Mouse (Mus musculus) splenic B cell, adult 2 months (primary cell): ENCODE results near the gene Rln3.
A peak's percentile ranks its signal among the peaks of the same experiment; 100 is the strongest.

Experiments
- DNase-seq: peaks from one replicate; pipeline ENCODE4 v3.0.0-alpha.2; 2011; ENCODE audit warnings: low read depth, low spot score
- H3K27me3 ChIP-seq: 2 replicates; pipeline ENCODE4 v1.6.1; 2012; ENCODE audit warnings: mild to moderate bottlenecking, low read length, moderate library complexity, mixed read lengths; ENCODE audit not compliant: control insufficient read depth, poor library complexity, insufficient read depth, severe bottlenecking
- H3K36me3 ChIP-seq: 2 replicates; pipeline ENCODE4 v1.6.1; 2012; ENCODE audit warnings: mild to moderate bottlenecking, low read length, moderate library complexity, mixed read lengths; ENCODE audit not compliant: control insufficient read depth, poor library complexity, insufficient read depth, severe bottlenecking

Rln3 gene

DNA sequence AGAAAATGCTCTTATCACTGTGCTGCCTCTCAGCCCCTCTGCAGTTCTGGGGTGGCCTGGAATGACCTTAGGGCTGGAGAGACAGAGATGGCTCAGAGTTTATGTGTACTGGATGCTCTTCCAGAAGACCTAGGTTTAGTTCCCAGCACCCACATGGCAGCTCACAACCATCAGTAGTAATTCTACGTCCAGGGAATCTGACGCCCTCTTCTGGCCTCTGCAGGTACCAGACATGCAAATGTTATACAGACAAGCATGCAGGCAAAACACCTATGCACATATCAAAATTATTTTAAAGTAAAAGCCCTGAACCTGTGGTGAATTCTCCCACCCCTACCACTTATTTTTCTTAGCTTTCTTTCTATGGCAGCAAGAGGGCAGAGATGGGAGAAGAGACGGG, 1.7 kb upstream of the Rln3 start:
- no peak for DNase-seq
- no peaks in the 10 kb centered on the region for H3K27me3 ChIP-seq
- no peaks in the 10 kb centered on the region for H3K36me3 ChIP-seq

DNA sequence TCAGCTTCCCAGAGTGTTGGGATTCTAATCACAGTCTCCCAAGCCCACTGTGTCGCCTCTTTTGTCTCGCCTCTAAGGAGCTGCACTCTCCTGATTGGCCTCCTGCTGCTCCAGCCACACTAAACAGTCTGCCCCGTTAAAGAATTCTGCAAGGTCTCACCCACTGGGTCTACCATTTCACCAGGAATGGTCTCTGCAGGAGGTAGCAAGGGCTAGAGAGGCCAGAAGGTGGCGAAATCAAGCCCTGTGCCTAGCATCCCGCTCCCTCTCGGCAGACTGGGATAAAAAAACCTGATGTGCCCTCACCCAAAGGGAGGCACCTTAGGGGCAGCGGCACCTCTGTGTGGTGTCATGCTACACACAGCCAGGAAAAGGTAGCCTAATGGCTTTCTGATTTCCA, 697 bp downstream of the Rln3 start:
- no peak for DNase-seq

GRCm38 (mm10) chr8:84042948-84043342, 1.9 kb downstream of the Rln3 start:
- H3K36me3 ChIP-seq, result peaks cover 6% of the 10 kb centered on the region
- H3K27me3 ChIP-seq, result no peaks in the 10 kb centered on the region
- peak; percentile 20 for DNase-seq

More for the DNA sequence above, 697 bp downstream of the Rln3 start:
- no peaks in the 10 kb centered on the region for H3K27me3 ChIP-seq
- H3K36me3 ChIP-seq, result peaks cover 4% of the 10 kb centered on the region; the same call in 1 of the 2 replicates

- no peaks in the 10 kb centered on the region for H3K27me3 ChIP-seq
- H3K36me3 ChIP-seq, result peaks cover 8% of the 10 kb centered on the region
- peak; percentile 79 for DNase-seq
These were observed 2.5 kb downstream of the Rln3 start, which contains the start of gene Il27ra for GRCm38 (mm10) chr8:84042066-84042947. Il27ra (minus strand) TSS chr8:84042589.

DNA sequence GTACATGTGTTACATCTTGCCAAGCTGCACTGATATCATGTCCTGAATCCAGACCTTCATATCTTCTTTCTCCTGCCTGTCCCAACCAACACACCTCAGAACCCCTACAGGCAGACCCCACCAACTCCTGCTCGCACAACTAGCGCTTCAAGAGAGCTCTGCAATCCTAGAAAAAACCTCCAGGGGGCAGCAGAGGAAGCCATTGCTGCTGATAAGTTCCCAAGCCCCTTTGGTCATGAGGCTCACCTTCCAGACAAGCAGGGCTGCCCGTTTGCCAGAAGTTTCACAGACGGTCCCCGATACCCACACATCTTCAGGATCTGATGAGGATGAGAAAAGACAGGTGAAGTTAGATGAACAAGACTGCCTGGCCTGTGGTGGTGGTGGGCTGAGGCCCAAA, 5.8 kb downstream of the Rln3 start:
- no peaks in the 10 kb centered on the region for H3K27me3 ChIP-seq
- peaks cover 13% of the 10 kb centered on the region for H3K36me3 ChIP-seq
- peak; percentile 88 for DNase-seq

- no peak for DNase-seq
- peaks cover 13% of the 10 kb centered on the region for H3K36me3 ChIP-seq
- no peaks in the 10 kb centered on the region for H3K27me3 ChIP-seq
These were observed 6.8 kb downstream of the Rln3 start for GRCm38 (mm10) chr8:84038015-84038414.

DNA sequence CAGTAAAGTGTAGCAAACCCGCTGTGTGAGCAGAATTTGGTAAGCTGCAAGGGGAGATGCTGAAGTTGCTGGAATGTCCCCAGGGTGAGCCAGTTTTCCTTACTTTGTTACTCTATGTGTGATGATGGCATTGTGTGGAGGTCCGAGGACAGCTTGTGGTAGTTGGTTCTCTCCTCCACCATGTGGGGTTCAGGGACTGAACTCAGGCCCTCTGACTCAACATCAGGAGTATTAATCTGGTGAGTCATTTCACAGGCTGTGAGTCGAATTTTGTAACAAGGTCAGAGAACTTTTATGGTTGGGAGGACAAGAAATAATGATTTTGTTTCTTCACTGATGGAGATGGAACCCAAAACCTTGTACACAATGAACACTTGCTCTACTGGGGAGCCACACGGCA, 12.0 kb downstream of the Rln3 start:
- peaks cover 12% of the 10 kb centered on the region for H3K36me3 ChIP-seq
- no peaks in the 10 kb centered on the region for H3K27me3 ChIP-seq
- no peak for DNase-seq

GRCm38 (mm10) chr8:84029272-84029671, 15.5 kb downstream of the Rln3 start:
- H3K36me3 ChIP-seq, result peaks cover 5% of the 10 kb centered on the region
- no peak for DNase-seq
- no peaks in the 10 kb centered on the region; the same call in 1 of the 2 replicates for H3K27me3 ChIP-seq

DNA sequence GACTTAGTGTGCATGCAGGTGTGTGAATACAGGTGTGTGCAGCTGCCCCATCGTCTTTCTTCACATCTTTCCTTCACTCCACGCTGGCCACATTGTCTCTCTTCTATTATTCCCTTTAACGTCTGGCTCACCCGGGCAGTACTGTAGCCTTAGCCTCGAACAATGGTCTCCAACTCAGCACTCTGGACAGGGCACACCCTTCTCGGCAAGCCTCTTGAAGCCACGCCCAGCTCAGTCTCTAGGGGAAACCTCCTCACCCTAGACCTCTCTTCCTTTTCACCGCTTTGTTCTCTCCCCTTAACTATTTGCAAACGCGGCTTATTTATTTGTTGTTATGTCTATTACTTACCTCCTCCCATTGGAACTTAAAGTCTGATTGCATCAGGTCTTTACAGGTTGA, 17.4 kb downstream of the Rln3 start:
- no peaks in the 10 kb centered on the region; the same call in 1 of the 2 replicates for H3K27me3 ChIP-seq
- DNase-seq, result peak; percentile 79
- peaks cover 2% of the 10 kb centered on the region for H3K36me3 ChIP-seq

GRCm38 (mm10) chr8:84025863-84026262, 18.9 kb downstream of the Rln3 start:
- peaks cover under 1% of the 10 kb centered on the region; the same call in 1 of the 2 replicates for H3K36me3 ChIP-seq
- DNase-seq, result peak; percentile 35
- no peaks in the 10 kb centered on the region; the same call in 1 of the 2 replicates for H3K27me3 ChIP-seq

- H3K27me3 ChIP-seq, result no peaks in the 10 kb centered on the region; the same call in 1 of the 2 replicates
- peak; percentile 68 for DNase-seq
These were observed 20.6 kb downstream of the Rln3 start for GRCm38 (mm10) chr8:84024171-84024570.

DNA sequence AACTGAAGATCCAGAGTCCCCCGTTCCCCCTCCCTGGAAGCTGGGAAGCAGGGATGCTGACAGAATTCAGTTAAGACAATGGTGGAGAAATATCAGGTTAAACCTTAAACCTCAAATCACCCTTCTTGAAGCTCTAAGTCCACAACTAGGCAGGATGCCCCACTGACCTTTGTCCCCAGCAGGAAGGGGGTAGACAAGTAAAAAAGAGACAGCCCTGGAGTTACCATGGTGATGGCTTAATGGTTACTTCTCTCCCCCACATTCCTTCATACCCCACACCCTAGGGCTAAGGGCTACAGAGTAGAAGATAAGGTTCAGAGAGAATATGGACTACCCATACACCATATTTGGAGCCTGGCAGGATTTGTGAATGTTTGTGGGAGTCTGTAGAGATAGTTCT, 21.2 kb downstream of the Rln3 start:
- no peak for DNase-seq
- Histone ChIP-seq H3K27me3 (no peaks in the 10 kb centered on the region; the same call in 1 of the 2 replicates), H3K36me3 (no peaks in the 10 kb centered on the region)

More at GRCm38 (mm10) chr8:84024171-84024570, 20.6 kb downstream of the Rln3 start:
- H3K36me3 ChIP-seq, result no peaks in the 10 kb centered on the region

DNA sequence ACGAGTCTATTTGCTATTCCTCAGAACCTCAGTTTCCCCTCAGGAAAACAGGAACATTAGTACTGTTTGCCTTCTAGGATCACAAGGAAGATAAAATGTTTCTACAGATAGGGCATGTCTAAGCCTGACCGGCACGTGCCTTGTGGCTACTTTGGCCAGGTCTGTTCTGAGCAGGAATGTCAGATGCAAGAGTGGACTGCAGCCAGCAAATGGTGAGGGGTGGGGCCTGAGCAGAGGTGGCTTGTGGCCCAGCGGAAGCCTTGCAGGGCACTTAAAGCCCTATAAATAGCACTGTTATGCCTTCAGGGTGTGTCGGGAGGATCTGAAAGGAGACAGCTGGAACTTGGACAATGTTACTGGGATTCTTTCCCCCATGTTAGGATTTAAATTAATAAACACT, 21.7 kb downstream of the Rln3 start:
- Histone ChIP-seq H3K36me3 (no peaks in the 10 kb centered on the region), H3K27me3 (no peaks in the 10 kb centered on the region; the same call in 1 of the 2 replicates)
- no peak for DNase-seq

DNA sequence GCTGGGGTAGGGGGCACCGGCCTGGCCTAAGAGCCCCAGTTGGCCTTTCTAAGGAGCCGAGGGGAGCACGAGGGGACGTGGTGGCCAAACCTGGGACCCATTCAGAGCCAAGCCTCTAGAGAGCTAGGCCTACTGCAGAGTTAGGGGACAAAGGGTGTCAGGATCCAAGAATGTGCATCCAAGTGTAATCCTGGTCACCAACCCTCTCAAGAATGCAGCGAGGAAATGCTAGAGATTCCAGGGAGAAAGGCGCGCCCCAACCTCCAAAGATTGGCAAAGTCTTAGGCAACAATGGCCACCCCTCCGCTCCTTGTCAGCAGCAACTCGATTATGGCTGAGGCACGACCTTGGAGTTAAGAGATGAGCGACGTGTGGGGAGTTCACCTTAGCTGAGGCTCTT, 23.2 kb downstream of the Rln3 start:
- DNase-seq, result no peak
- no peaks in the 10 kb centered on the region; the same call in 1 of the 2 replicates for H3K27me3 ChIP-seq
- no peaks in the 10 kb centered on the region for H3K36me3 ChIP-seq

GRCm38 (mm10) chr8:84021096-84021495, 23.7 kb downstream of the Rln3 start, which contains the start of gene Palm3:
Palm3 (plus strand) TSS chr8:84021471.
- Histone ChIP-seq H3K36me3 (no peaks in the 10 kb centered on the region), H3K27me3 (no peaks in the 10 kb centered on the region; the same call in 1 of the 2 replicates)
- DNase-seq, result no peak
